Mouse (Mus musculus) lung, postnatal 0 days (tissue): ENCODE measurements around the gene Cpsf7. TPM values are rescaled to one million over a fixed set of nuclear protein-coding genes. Genes with fewer than 3 reads are reported as not detected.

Experiments used
- ATAC-seq: fragments of 200-750 bp; cut with Nextera tagmentation; 2 replicates; pipeline ENCODE4 v1.8.0; 2017; ENCODE audit warnings: moderate library complexity
- DNase-seq: peaks from one replicate; pipeline ENCODE4 v3.0.0-alpha.2; 2016; ENCODE audit warnings: low spot score
- H3K27ac ChIP-seq: fragments of 300-500 bp; sonication (generic); 2 replicates; pipeline ENCODE4 v1.5.1; 2014; ENCODE audit warnings: antibody characterized with exemption, mild to moderate bottlenecking, low read length, mixed read lengths
- H3K27me3 ChIP-seq: fragments of 300-500 bp; sonication (generic); replicated peaks from 2 replicates; pipeline ENCODE4 v1.6.1; 2014; ENCODE audit warnings: low read length, mixed read lengths; ENCODE audit not compliant: insufficient read depth
- H3K36me3 ChIP-seq: fragments of 300-500 bp; sonication (generic); 2 replicates; pipeline ENCODE4 v1.6.1; 2014; ENCODE audit warnings: low read length, mixed read lengths; ENCODE audit not compliant: insufficient read depth
- H3K4me1 ChIP-seq: fragments of 300-500 bp; sonication (generic); 2 replicates; pipeline ENCODE4 v1.6.1; 2014; ENCODE audit warnings: antibody characterized with exemption, low read depth, low read length, mixed read lengths; ENCODE audit not compliant: insufficient read depth
- H3K4me2 ChIP-seq: fragments of 300-500 bp; sonication (generic); replicated peaks from 2 replicates; pipeline ENCODE4 v1.6.1; 2014; ENCODE audit warnings: low read depth, mild to moderate bottlenecking, low read length, moderate library complexity, mixed read lengths
- H3K4me3 ChIP-seq: fragments of 300-500 bp; sonication (generic); 2 replicates; pipeline ENCODE4 v1.5.1; 2014; ENCODE audit warnings: low read depth, low read length
- H3K9ac ChIP-seq: fragments of 300-500 bp; sonication (generic); replicated peaks from 2 replicates; pipeline ENCODE4 v1.6.1; 2014; ENCODE audit warnings: low read depth, mild to moderate bottlenecking
- H3K9me3 ChIP-seq: fragments of 300-500 bp; sonication (generic); 2 replicates; pipeline ENCODE4 v1.6.1; 2016; ENCODE audit warnings: low read length, mixed read lengths
- CTCF ChIP-seq: IDR thresholded peaks from 2 replicates; pipeline ENCODE4 v1.5.1; 2016; ENCODE audit warnings: antibody characterized with exemption, mild to moderate bottlenecking
- EP300 ChIP-seq: IDR thresholded peaks from 2 replicates; pipeline ENCODE4 v1.6.1; 2016; ENCODE audit warnings: antibody characterized with exemption, mild to moderate bottlenecking, control low read depth
- WGBS: fragments of 180-500 bp; shearing (Covaris S2); extraction: QIAGEN DNeasy Blood & Tissue Kit; methylation state at CpG from one replicate; pipeline ENCODE4 v1.1.7; 2014; 5-methylcytosine and 5-hydroxymethylcytosine counted together
- polyA plus RNA-seq: library from polyadenylated mRNA; unstranded; fragments of >200 nt; fragmentation: Nextera tagmentation; extraction: Ambion mirVana; gene quantifications from 2 replicates; pipeline ENCODE4 v1.2.1, GENCODE M21; 2015

Gene Cpsf7
- polyA plus RNA-seq, 1 experiment from 2014 or later, result 20.0 TPM

DNA sequence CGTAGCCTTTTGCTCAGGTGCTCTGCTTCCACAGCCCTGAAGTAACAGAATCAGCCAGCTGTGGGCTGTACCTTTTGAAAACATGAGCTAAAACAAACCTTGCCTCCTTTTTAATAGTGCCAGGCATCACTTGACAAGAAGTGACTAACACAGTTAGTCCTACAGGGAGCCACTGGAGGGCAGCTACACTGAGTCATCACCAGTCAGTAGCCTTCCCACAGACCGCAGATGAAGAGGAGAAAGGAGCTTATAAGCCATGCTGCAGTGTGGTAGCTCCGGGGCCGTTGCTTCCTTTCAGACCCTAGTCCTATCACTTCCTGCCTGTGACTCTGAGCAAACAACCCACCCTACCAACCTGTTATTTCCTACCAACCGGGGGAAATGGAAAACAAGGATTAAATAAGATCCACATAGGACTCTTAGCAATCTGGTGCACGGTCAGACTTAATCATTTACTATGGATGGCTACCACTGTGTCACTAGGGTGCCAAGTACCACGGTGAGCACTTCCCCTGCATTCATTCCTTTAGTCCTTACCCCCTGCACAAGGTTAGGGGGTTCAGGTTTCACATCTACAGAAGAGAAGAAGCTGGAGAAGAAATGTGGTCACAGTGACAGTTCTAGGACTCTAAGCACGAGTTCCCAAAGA, 27.4 kb upstream of the Cpsf7 start:
- no peak overlapping the region for H3K4me2 ChIP-seq
- DNase-seq (peak; percentile 32), ATAC-seq (peak; percentile 53)
- 0 out of 2 replicates have a peak, but pooled peaks cover 6% of the 10 kb centered on the region for H3K36me3 ChIP-seq
- H3K4me3 ChIP-seq, result no peak overlapping the region
- no peaks in the 10 kb centered on the region for H3K9me3 ChIP-seq
- no peak overlapping the region for H3K9ac ChIP-seq
- 39% methylated on average over 8 of the region's 8 CpGs for WGBS
- H3K27me3 ChIP-seq, result no peaks in the 10 kb centered on the region
- TF ChIP-seq EP300, result no peak
- no peak for TF ChIP-seq CTCF
- no peak overlapping the region for H3K27ac ChIP-seq
- H3K4me1 ChIP-seq, result no peaks in the 10 kb centered on the region

DNA sequence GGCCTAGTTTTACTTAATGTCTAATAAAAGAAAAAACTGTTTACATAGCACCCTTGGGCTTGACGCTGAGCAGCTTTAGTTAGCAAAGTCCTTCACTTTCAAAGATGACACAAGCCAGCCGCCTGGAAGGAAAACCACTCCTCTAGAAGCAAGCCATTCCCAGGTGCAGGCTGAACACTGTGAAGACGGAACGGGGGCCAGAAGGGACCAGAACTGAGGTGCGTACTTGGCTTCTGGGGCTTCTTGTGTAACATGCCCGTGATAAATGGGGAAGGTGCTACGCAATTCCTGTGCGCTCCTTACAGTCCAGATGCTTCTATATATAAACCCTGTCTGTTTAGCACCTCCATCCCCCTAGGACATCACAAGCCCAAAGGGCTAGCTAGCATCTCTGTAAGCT, 24.5 kb upstream of the Cpsf7 start:
- no peak overlapping the region for H3K4me2 ChIP-seq
- H3K36me3 ChIP-seq, result peaks cover 10% of the 10 kb centered on the region; the same call in 1 of the 2 replicates
- ATAC-seq (no peak), DNase-seq (no peak)
- H3K4me1 ChIP-seq, result no peaks in the 10 kb centered on the region
- no peaks in the 10 kb centered on the region for H3K27me3 ChIP-seq
- no peak overlapping the region for H3K4me3 ChIP-seq
- 85% methylated on average over 8 of the region's 8 CpGs for WGBS
- no peak overlapping the region for H3K27ac ChIP-seq
- TF ChIP-seq EP300, result no peak
- no peak for TF ChIP-seq CTCF
- H3K9ac ChIP-seq, result no peak overlapping the region
- H3K9me3 ChIP-seq, result no peaks in the 10 kb centered on the region

DNA sequence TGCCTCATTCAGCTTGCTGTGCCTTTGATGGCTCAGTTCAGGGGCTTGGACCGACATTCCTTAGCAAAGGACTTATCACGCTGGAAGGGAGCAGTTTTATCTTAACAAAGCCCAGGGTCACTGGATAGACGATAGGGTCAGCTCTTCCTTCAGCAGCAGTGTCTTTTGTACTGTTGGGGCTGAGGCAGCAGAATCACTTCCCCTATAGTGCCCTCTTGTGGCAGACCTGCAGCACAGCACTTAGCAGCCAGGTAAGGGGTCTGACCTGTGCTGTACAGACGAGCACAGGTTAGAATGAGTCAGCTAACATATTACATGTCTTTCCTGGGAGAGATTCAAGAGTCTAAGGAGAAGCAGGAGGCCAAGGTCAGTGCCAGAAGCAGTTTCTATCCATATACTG, 22.5 kb upstream of the Cpsf7 start:
- Histone ChIP-seq H3K4me2 (no peak overlapping the region), H3K9me3 (no peaks in the 10 kb centered on the region), H3K36me3 (peaks cover 10% of the 10 kb centered on the region; the same call in 1 of the 2 replicates), H3K9ac (no peak overlapping the region), H3K27ac (no peak overlapping the region), H3K4me3 (no peak overlapping the region), H3K27me3 (no peaks in the 10 kb centered on the region), H3K4me1 (no peaks in the 10 kb centered on the region)
- TF ChIP-seq EP300, result no peak
- TF ChIP-seq CTCF, result peak; percentile 93
- 8% methylated on average over 4 of the region's 4 CpGs for WGBS
- ATAC-seq (peak; percentile 62), DNase-seq (peak; percentile 55)

DNA sequence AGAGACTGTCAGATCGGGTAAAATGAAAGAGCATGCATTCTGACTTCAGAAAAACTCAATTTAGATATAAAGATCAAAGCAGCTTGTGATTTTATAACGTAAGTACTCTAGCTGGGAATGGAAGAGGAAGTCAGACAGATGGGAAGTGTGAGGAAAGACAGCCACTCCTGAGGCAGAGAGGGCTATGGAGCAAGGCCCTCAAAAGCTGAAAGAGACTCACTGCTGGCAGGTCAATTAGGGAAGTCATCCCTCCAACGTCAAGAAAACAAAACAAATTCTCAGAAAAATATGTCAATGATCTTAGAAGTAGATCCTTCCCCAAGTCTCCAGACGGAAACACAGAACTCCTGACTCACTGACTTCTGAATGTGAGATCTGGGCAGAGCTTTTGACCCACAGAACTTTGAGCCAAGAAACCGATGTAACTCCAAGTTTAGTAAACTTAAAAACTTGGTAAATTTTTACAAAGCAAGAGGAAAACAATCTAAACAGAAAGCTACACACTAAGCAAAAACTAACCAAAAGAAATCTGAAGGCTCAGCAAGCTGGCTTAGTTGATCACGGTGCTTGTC, 14.2 kb upstream of the Cpsf7 start:
- no peaks in the 10 kb centered on the region for H3K27me3 ChIP-seq
- ATAC-seq, result peak; percentile 57
- no peak overlapping the region for H3K4me2 ChIP-seq
- no peak overlapping the region for H3K9ac ChIP-seq
- no peaks in the 10 kb centered on the region for H3K4me1 ChIP-seq
- no peaks in the 10 kb centered on the region for H3K9me3 ChIP-seq
- peak overlapping the region; percentile 38 for H3K27ac ChIP-seq
- H3K4me3 ChIP-seq, result no peak overlapping the region
- TF ChIP-seq EP300, result no peak
- no peak for TF ChIP-seq CTCF
- H3K36me3 ChIP-seq, result peaks cover 7% of the 10 kb centered on the region; the same call in 1 of the 2 replicates
- 44% methylated on average over 6 of the region's 6 CpGs for WGBS
- DNase-seq, result peak; percentile 66

DNA sequence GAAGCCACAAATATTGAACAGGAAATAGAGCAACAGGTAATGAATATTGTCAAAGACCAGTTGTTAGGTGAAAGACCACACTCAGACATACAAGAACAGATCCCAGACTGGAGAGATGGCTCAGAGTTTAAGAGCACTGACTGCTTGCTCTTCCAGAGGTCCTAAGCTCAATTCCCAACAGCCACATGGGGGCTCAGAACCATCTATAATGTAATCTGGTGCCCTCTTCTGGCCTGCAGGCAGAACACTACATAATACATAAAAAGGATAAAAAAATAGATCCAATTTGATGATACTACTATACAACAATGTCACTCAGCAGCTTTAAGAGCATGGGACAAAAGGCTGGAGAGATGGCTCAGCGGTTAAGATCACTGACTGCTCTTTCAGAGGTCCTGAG, 4.7 kb upstream of the Cpsf7 start:
- H3K4me1 ChIP-seq, result no peaks in the 10 kb centered on the region
- no peaks in the 10 kb centered on the region for H3K9me3 ChIP-seq
- 49% methylated on average over 1 of the region's 1 CpGs for WGBS
- no peak overlapping the region for H3K27ac ChIP-seq
- no peak overlapping the region for H3K4me2 ChIP-seq
- ATAC-seq (no peak), DNase-seq (peak; percentile 69)
- no peaks in the 10 kb centered on the region for H3K27me3 ChIP-seq
- H3K4me3 ChIP-seq, result no peak overlapping the region
- peak; percentile 73 for TF ChIP-seq CTCF
- no peak for TF ChIP-seq EP300
- H3K9ac ChIP-seq, result no peak overlapping the region
- peaks cover 10% of the 10 kb centered on the region; the same call in 1 of the 2 replicates for H3K36me3 ChIP-seq

DNA sequence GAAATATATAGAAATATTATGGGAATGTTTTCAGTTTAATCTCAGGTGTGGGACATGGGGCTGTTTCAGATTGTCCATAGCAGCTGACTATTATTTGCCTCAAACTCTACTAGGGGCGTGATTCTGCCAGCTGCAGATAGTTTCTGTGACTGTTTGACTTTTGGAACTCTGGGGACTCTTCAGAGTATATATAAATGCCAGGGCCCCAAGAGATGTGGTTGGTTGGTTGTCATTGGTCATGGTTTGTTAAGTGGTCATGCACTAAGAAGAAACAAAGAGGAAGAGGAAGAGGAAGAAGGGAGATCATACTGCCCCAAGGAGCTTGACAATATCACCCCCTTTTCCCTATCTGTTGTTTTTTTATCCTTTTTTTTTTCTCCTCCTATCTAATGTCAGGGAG, 3.1 kb upstream of the Cpsf7 start:
- Histone ChIP-seq H3K4me2 (no peak overlapping the region), H3K27me3 (no peaks in the 10 kb centered on the region), H3K4me3 (no peak overlapping the region), H3K9ac (no peak overlapping the region), H3K36me3 (peaks cover 1% of the 10 kb centered on the region; the same call in 1 of the 2 replicates), H3K27ac (no peak overlapping the region), H3K9me3 (no peaks in the 10 kb centered on the region), H3K4me1 (peaks cover 8% of the 10 kb centered on the region; the same call in 1 of the 2 replicates)
- TF ChIP-seq EP300, result no peak
- TF ChIP-seq CTCF, result no peak
- ATAC-seq (no peak), DNase-seq (no peak)
- WGBS, result 73% methylated on average over 1 of the region's 1 CpGs
